Mouse (Mus musculus): ENCODE data around the gene Exosc2. TPM values are rescaled to one million over a fixed set of nuclear protein-coding genes. Genes with fewer than 3 reads are reported as not detected.

Gene Exosc2
- polyA plus RNA-seq, 1 experiment = 9.1 TPM

GRCm38 (mm10) chr2:31712716-31713115 is 42.2 kb downstream of the Exosc2 start:
- Histone ChIP-seq H3K36me3 (ENCODE audit: control insufficient read depth, insufficient read depth, low read length) (no peaks in the 10 kb centered on the region; the same call in 1 of the 2 replicates), H3K27me3 (ENCODE audit: control insufficient read depth, insufficient read depth, low read length) (no peaks in the 10 kb centered on the region), H3K4me3 (ENCODE audit: extremely low read depth, insufficient read depth, insufficient read length) (no peak overlapping the region), H3K27ac (ENCODE audit: insufficient read depth, low read length) (no peak overlapping the region), H3K4me1 (ENCODE audit: control insufficient read depth, insufficient read depth, insufficient read length) (no peaks in the 10 kb centered on the region)
- TF ChIP-seq CTCF (IDR thresholded peaks at IDR 0.05; ENCODE audit: extremely low read depth, insufficient read depth, insufficient read length, insufficient replicate concordance) (no peak), POLR2A (IDR thresholded peaks at IDR 0.05; ENCODE audit: low read depth, low read length) (no peak)
- WGBS = 85% methylated on average over 2 of the region's 2 CpGs
- DNase-seq (ENCODE audit: low read depth in 1 of 2, low spot score in 2 of 2) = no peak

DNA sequence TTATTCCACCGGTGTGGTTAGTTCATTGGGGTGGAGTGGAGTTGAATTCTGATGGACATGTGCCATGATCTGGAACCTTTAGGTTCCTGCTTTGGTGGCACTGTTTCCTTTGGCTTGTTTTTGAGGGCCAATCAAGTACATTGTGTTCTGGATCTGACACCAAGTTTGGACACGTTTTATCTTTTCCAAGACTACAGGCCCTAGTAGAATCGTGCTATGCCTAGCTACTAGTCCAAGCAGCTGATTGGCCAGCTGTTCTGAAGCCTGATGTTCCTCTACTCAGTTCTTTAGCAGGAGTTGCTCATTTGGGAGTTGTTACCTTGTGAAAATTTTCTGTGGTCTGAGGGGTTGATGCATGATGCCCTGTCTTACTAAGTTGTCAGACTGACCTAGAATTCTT is 43.3 kb downstream of the Exosc2 start:
- Histone ChIP-seq H3K27ac (ENCODE audit: insufficient read depth, low read length) (no peak overlapping the region), H3K4me3 (ENCODE audit: extremely low read depth, insufficient read depth, insufficient read length) (no peak overlapping the region), H3K27me3 (ENCODE audit: control insufficient read depth, insufficient read depth, low read length) (no peaks in the 10 kb centered on the region), H3K4me1 (ENCODE audit: control insufficient read depth, insufficient read depth, insufficient read length) (no peaks in the 10 kb centered on the region), H3K36me3 (ENCODE audit: control insufficient read depth, insufficient read depth, low read length) (no peaks in the 10 kb centered on the region; the same call in 1 of the 2 replicates)
- DNase-seq (ENCODE audit: low read depth in 1 of 2, low spot score in 2 of 2) = no peak
- WGBS = 68% methylated on average over 3 of the region's 3 CpGs
- TF ChIP-seq POLR2A (IDR thresholded peaks at IDR 0.05; ENCODE audit: low read depth, low read length) = no peak
- TF ChIP-seq CTCF (IDR thresholded peaks at IDR 0.05; ENCODE audit: extremely low read depth, insufficient read depth, insufficient read length, insufficient replicate concordance) = no peak

GRCm38 (mm10) chr2:31714780-31715179 is 44.3 kb downstream of the Exosc2 start:
- no peak overlapping the region for H3K4me3 ChIP-seq (ENCODE audit: extremely low read depth, insufficient read depth, insufficient read length)
- no peak for TF ChIP-seq POLR2A (IDR thresholded peaks at IDR 0.05; ENCODE audit: low read depth, low read length)
- 84% methylated on average over 4 of the region's 4 CpGs for WGBS

GRCm38 (mm10) chr2:31715985-31716384 is 45.5 kb downstream of the Exosc2 start:
- no peak for DNase-seq (ENCODE audit: low read depth in 1 of 2, low spot score in 2 of 2)
- H3K4me1 ChIP-seq (ENCODE audit: control insufficient read depth, insufficient read depth, insufficient read length) = no peaks in the 10 kb centered on the region
- 93% methylated on average over 7 of the region's 7 CpGs for WGBS
- H3K36me3 ChIP-seq (ENCODE audit: control insufficient read depth, insufficient read depth, low read length) = no peaks in the 10 kb centered on the region
- H3K27ac ChIP-seq (ENCODE audit: insufficient read depth, low read length) = no peak overlapping the region
- no peaks in the 10 kb centered on the region for H3K27me3 ChIP-seq (ENCODE audit: control insufficient read depth, insufficient read depth, low read length)
- no peak overlapping the region for H3K4me3 ChIP-seq (ENCODE audit: extremely low read depth, insufficient read depth, insufficient read length)
- TF ChIP-seq POLR2A (IDR thresholded peaks at IDR 0.05; ENCODE audit: low read depth, low read length) = no peak
- TF ChIP-seq CTCF (IDR thresholded peaks at IDR 0.05; ENCODE audit: extremely low read depth, insufficient read depth, insufficient read length, insufficient replicate concordance) = no peak

More at GRCm38 (mm10) chr2:31714780-31715179, 44.3 kb downstream of the Exosc2 start:
- DNase-seq (ENCODE audit: low read depth in 1 of 2, low spot score in 2 of 2) = no peak
- Histone ChIP-seq H3K4me1 (ENCODE audit: control insufficient read depth, insufficient read depth, insufficient read length) (no peaks in the 10 kb centered on the region), H3K27me3 (ENCODE audit: control insufficient read depth, insufficient read depth, low read length) (no peaks in the 10 kb centered on the region), H3K36me3 (ENCODE audit: control insufficient read depth, insufficient read depth, low read length) (no peaks in the 10 kb centered on the region), H3K27ac (ENCODE audit: insufficient read depth, low read length) (no peak overlapping the region)

GRCm38 (mm10) chr2:31719202-31719880 is 48.8 kb downstream of the Exosc2 start:
- H3K4me3 ChIP-seq (ENCODE audit: extremely low read depth, insufficient read depth, insufficient read length) = no peak overlapping the region
- H3K27me3 ChIP-seq (ENCODE audit: control insufficient read depth, insufficient read depth, low read length) = no peaks in the 10 kb centered on the region
- TF ChIP-seq CTCF (IDR thresholded peaks at IDR 0.05; ENCODE audit: extremely low read depth, insufficient read depth, insufficient read length, insufficient replicate concordance) (no peak), POLR2A (IDR thresholded peaks at IDR 0.05; ENCODE audit: low read depth, low read length) (no peak)
- no peak overlapping the region for H3K27ac ChIP-seq (ENCODE audit: insufficient read depth, low read length)
- 92% methylated on average over 6 of the region's 6 CpGs for WGBS
- no peaks in the 10 kb centered on the region for H3K4me1 ChIP-seq (ENCODE audit: control insufficient read depth, insufficient read depth, insufficient read length)
- no peaks in the 10 kb centered on the region for H3K36me3 ChIP-seq (ENCODE audit: control insufficient read depth, insufficient read depth, low read length)
- DNase-seq (ENCODE audit: low read depth in 1 of 2, low spot score in 2 of 2) = no peak

DNA sequence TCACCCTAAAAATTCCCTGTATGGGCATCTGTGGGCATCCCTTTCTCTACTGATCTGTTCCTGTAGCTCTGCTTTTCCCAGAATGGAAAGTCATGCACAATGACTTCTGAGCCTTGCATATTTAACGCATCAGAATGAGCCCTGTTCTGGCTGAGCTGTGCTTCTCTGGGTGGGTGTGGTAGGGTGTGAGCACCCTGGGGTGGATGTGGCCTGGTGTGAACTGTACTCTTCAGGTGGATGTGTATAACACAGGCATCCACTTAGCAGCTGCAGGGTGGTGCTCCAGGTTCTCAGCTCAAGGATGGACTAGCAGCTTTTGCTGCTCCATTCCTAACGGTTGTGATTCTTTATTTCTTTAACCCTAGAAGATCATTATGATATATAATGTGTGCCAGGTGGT is 49.4 kb downstream of the Exosc2 start:
- Histone ChIP-seq H3K36me3 (ENCODE audit: control insufficient read depth, insufficient read depth, low read length) (no peaks in the 10 kb centered on the region), H3K4me3 (ENCODE audit: extremely low read depth, insufficient read depth, insufficient read length) (no peak overlapping the region), H3K27me3 (ENCODE audit: control insufficient read depth, insufficient read depth, low read length) (no peaks in the 10 kb centered on the region), H3K27ac (ENCODE audit: insufficient read depth, low read length) (no peak overlapping the region), H3K4me1 (ENCODE audit: control insufficient read depth, insufficient read depth, insufficient read length) (no peaks in the 10 kb centered on the region)
- DNase-seq (ENCODE audit: low read depth in 1 of 2, low spot score in 2 of 2) = no peak
- TF ChIP-seq CTCF (IDR thresholded peaks at IDR 0.05; ENCODE audit: extremely low read depth, insufficient read depth, insufficient read length, insufficient replicate concordance) (no peak), POLR2A (IDR thresholded peaks at IDR 0.05; ENCODE audit: low read depth, low read length) (no peak)
- 87% methylated on average over 2 of the region's 2 CpGs for WGBS

GRCm38 (mm10) chr2:31720783-31721182 is 50.3 kb downstream of the Exosc2 start:
- WGBS = 78% methylated on average over 4 of the region's 4 CpGs
- TF ChIP-seq CTCF (IDR thresholded peaks at IDR 0.05; ENCODE audit: extremely low read depth, insufficient read depth, insufficient read length, insufficient replicate concordance) = no peak
- no peak for TF ChIP-seq POLR2A (IDR thresholded peaks at IDR 0.05; ENCODE audit: low read depth, low read length)
- Histone ChIP-seq H3K4me3 (ENCODE audit: extremely low read depth, insufficient read depth, insufficient read length) (no peak overlapping the region), H3K27me3 (ENCODE audit: control insufficient read depth, insufficient read depth, low read length) (no peaks in the 10 kb centered on the region), H3K36me3 (ENCODE audit: control insufficient read depth, insufficient read depth, low read length) (no peaks in the 10 kb centered on the region), H3K4me1 (ENCODE audit: control insufficient read depth, insufficient read depth, insufficient read length) (no peaks in the 10 kb centered on the region), H3K27ac (ENCODE audit: insufficient read depth, low read length) (no peak overlapping the region)
- DNase-seq (ENCODE audit: low read depth in 1 of 2, low spot score in 2 of 2) = no peak

Measured in spleen, adult 2 months (tissue).